Mouse (Mus musculus): ENCODE measurements around the gene Pgls. TPM values are rescaled to one million over a fixed set of nuclear protein-coding genes. Genes with fewer than 3 reads are reported as not detected.

Gene Pgls
- polyA plus RNA-seq, 1 experiment, result 266 TPM

GRCm38 (mm10) chr8:71552770-71553169, 39.2 kb upstream of the Pgls start:
- Histone ChIP-seq H3K4me1 (ENCODE audit: control insufficient read depth, insufficient read depth, insufficient read length, low read length) (no peaks in the 10 kb centered on the region), H3K27me3 (ENCODE audit: control insufficient read depth, insufficient read depth, low read length) (peaks cover 2% of the 10 kb centered on the region; the same call in 1 of the 2 replicates), H3K4me3 (ENCODE audit: low read depth, low read length) (no peak overlapping the region), H3K27ac (ENCODE audit: insufficient read depth, low read depth, low read length) (no peak overlapping the region), H3K36me3 (ENCODE audit: control insufficient read depth, insufficient read depth, low read length) (peaks cover 9% of the 10 kb centered on the region)
- WGBS, result 54% methylated on average over 6 of the region's 6 CpGs
- TF ChIP-seq POLR2A (IDR thresholded peaks at IDR 0.05; ENCODE audit: low read depth, low read length) (no peak), CTCF (IDR thresholded peaks at IDR 0.05; ENCODE audit: extremely low read depth, insufficient read length, insufficient replicate concordance, low read depth, low read length) (no peak)

DNA sequence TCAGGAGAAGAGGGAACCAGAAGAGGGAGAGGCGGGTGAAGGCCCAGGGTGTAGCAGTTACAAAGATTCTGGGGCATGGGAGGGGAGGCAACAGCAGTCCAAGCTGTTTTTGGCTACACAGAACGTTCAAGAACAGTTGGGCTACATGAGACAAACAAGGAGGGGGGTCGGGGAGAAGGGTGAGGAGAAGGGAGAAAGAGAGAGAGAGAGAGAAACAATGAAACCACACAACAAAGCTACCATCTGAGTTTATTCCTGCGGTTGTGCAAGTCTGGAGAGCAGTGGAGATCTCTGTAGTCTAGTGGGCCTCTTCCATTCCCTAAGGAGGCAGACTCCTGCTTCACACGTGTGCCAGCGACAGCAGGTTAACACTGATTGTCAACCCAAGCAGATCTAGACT, 38.0 kb upstream of the Pgls start:
- H3K4me3 ChIP-seq (ENCODE audit: low read depth, low read length), result no peak overlapping the region
- H3K27me3 ChIP-seq (ENCODE audit: control insufficient read depth, insufficient read depth, low read length), result peaks cover 14% of the 10 kb centered on the region; the same call in 1 of the 2 replicates
- H3K4me1 ChIP-seq (ENCODE audit: control insufficient read depth, insufficient read depth, insufficient read length, low read length), result 0 out of 2 replicates have a peak, but pooled peaks cover 7% of the 10 kb centered on the region
- no peaks in the 10 kb centered on the region for H3K36me3 ChIP-seq (ENCODE audit: control insufficient read depth, insufficient read depth, low read length)
- TF ChIP-seq CTCF (IDR thresholded peaks at IDR 0.05; ENCODE audit: extremely low read depth, insufficient read length, insufficient replicate concordance, low read depth, low read length) (no peak), POLR2A (IDR thresholded peaks at IDR 0.05; ENCODE audit: low read depth, low read length) (no peak)
- H3K27ac ChIP-seq (ENCODE audit: insufficient read depth, low read depth, low read length), result no peak overlapping the region
- 69% methylated on average over 6 of the region's 6 CpGs for WGBS

- Histone ChIP-seq H3K36me3 (ENCODE audit: control insufficient read depth, insufficient read depth, low read length) (no peaks in the 10 kb centered on the region), H3K27ac (ENCODE audit: insufficient read depth, low read depth, low read length) (no peak overlapping the region), H3K4me1 (ENCODE audit: control insufficient read depth, insufficient read depth, insufficient read length, low read length) (peaks cover 10% of the 10 kb centered on the region; the same call in 1 of the 2 replicates), H3K27me3 (ENCODE audit: control insufficient read depth, insufficient read depth, low read length) (peaks cover 14% of the 10 kb centered on the region; the same call in 1 of the 2 replicates), H3K4me3 (ENCODE audit: low read depth, low read length) (no peak overlapping the region)
- TF ChIP-seq POLR2A (IDR thresholded peaks at IDR 0.05; ENCODE audit: low read depth, low read length) (no peak), CTCF (IDR thresholded peaks at IDR 0.05; ENCODE audit: extremely low read depth, insufficient read length, insufficient replicate concordance, low read depth, low read length) (no peak)
- WGBS, result 87% methylated on average over 2 of the region's 2 CpGs
These were observed 37.3 kb upstream of the Pgls start for GRCm38 (mm10) chr8:71554644-71555043.

DNA sequence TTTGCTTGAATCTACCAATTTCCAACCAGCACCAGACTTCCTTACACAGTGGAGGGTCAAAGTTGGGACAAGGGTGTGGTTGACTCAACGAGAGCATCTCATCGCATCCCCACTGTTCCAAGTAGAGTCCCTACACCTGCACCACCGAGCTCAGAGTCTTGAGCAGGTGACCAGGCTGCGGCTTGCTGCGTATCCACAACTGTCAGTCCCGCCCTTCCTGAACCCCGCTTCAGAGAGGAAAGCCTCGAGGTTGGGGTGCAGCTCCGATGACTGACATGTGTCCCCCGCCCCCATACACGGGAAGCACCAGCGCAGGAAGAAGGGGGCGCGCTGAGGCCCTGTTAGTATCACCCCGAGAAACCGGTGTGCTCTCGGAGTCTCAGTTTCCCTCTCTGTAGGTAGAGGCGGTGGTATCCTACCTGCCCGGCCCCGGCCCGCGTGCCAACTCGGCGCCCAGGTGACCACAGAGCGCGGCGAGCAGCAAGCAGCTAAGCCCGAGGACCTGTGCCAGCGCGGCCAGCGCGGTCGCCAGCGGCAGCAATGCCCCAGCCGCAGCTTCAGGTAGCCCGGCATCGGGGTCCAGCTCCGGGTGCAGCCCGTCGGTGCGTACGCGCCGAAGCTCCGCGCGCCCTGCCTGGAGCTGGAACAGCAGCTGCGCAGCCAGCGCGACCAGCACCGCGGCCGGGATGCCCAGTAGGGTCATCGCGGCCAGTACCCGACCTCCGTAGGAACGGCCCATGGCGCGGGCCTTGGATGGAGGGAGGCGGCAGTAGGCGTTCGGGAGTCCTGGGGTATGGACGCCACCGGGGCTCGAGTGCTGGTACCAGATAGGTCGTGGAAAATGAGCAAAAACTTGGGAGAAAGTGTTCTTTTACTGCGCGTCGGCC, 33.7 kb upstream of the Pgls start, which contains the start of gene Tmem221:
Gene Tmem221 (minus strand): TSS at position 801 of the 887 bp plus-strand sequence.
- Histone ChIP-seq H3K36me3 (ENCODE audit: control insufficient read depth, insufficient read depth, low read length) (no peaks in the 10 kb centered on the region), H3K27me3 (ENCODE audit: control insufficient read depth, insufficient read depth, low read length) (peaks cover 18% of the 10 kb centered on the region; the same call in 1 of the 2 replicates), H3K27ac (ENCODE audit: insufficient read depth, low read depth, low read length) (no peak within 1 kb of the TSS), H3K4me1 (ENCODE audit: control insufficient read depth, insufficient read depth, insufficient read length, low read length) (peaks cover 13% of the 10 kb centered on the region), H3K4me3 (ENCODE audit: low read depth, low read length) (peak within 1 kb of the TSS; percentile 59)
- 4% methylated on average over 70 of the region's 70 CpGs for WGBS
- TF ChIP-seq CTCF (IDR thresholded peaks at IDR 0.05; ENCODE audit: extremely low read depth, insufficient read length, insufficient replicate concordance, low read depth, low read length) (no peak), POLR2A (IDR thresholded peaks at IDR 0.05; ENCODE audit: low read depth, low read length) (no peak)

DNA sequence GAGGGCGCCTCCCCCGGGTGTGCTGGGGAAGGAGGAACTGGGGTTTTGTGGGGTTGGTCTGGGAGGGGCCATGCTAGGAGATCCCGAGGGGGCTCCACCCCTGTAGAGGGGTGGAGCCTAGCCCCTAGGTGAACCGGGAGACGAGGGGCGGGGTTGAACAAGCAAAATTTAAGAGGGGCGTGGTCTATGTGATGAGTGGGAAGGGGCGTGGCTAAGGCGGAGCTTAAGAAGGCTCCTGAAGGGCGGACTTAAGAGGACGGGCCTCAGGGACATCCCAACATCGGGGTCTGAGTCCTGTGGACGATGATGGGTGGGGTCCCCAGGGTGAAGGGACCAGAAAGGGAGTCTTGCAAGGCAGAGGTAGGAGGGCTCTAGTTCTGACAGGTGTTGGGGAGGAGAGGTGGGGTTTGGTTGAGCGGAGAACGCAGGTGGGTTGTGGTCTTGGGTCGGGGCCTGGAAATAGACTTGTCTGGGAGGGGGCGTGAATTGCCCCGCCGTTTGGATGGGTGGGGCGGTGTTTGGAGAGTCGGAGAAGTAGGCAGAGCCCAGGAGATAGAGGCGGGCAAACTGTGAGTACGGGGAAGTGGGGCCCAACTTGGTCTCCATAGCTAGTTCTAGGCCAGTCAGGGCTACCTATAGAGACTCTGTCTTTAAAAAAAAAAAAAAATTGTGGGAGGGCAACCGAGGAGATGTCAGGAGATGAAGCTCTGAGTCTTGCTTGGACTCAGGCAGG, 32.9 kb upstream of the Pgls start:
- no peak overlapping the region for H3K27ac ChIP-seq (ENCODE audit: insufficient read depth, low read depth, low read length)
- peak overlapping the region; percentile 59 for H3K4me3 ChIP-seq (ENCODE audit: low read depth, low read length)
- peaks cover 18% of the 10 kb centered on the region; the same call in 1 of the 2 replicates for H3K27me3 ChIP-seq (ENCODE audit: control insufficient read depth, insufficient read depth, low read length)
- H3K4me1 ChIP-seq (ENCODE audit: control insufficient read depth, insufficient read depth, insufficient read length, low read length), result peaks cover 13% of the 10 kb centered on the region
- no peak; the same call in 1 of the 2 replicates for TF ChIP-seq POLR2A (IDR thresholded peaks at IDR 0.05; ENCODE audit: low read depth, low read length)
- TF ChIP-seq CTCF (IDR thresholded peaks at IDR 0.05; ENCODE audit: extremely low read depth, insufficient read length, insufficient replicate concordance, low read depth, low read length), result no peak
- no peaks in the 10 kb centered on the region for H3K36me3 ChIP-seq (ENCODE audit: control insufficient read depth, insufficient read depth, low read length)
- 4% methylated on average over 24 of the region's 24 CpGs for WGBS

GRCm38 (mm10) chr8:71560071-71560470, 31.9 kb upstream of the Pgls start:
- Histone ChIP-seq H3K27me3 (ENCODE audit: control insufficient read depth, insufficient read depth, low read length) (peaks cover 18% of the 10 kb centered on the region; the same call in 1 of the 2 replicates), H3K36me3 (ENCODE audit: control insufficient read depth, insufficient read depth, low read length) (no peaks in the 10 kb centered on the region), H3K27ac (ENCODE audit: insufficient read depth, low read depth, low read length) (no peak overlapping the region), H3K4me1 (ENCODE audit: control insufficient read depth, insufficient read depth, insufficient read length, low read length) (peaks cover 13% of the 10 kb centered on the region), H3K4me3 (ENCODE audit: low read depth, low read length) (no peak overlapping the region)
- no peak for TF ChIP-seq CTCF (IDR thresholded peaks at IDR 0.05; ENCODE audit: extremely low read depth, insufficient read length, insufficient replicate concordance, low read depth, low read length)
- TF ChIP-seq POLR2A (IDR thresholded peaks at IDR 0.05; ENCODE audit: low read depth, low read length), result no peak
- WGBS, result 67% methylated on average over 3 of the region's 3 CpGs
